Mouse (Mus musculus) cerebellum, adult 2 months (tissue): Measurements from ENCODE around the gene Gm11733. TPM values are rescaled to one million over a fixed set of nuclear protein-coding genes. Genes with fewer than 3 reads are reported as not detected.

Experiments
- DNase-seq, 2 experiments: peaks; one replicate each; pipeline ENCODE4 v3.0.0; 2021
- H3K27ac ChIP-seq: fragments of 200-500 bp; 2 replicates; pipeline ENCODE4 v1.5.1; 2012; ENCODE audit warnings: low read length, control low read depth, inconsistent platforms; ENCODE audit not compliant: insufficient read depth
- H3K27me3 ChIP-seq: fragments of 200-500 bp; 2 replicates; pipeline ENCODE4 v1.6.1; 2012; ENCODE audit warnings: inconsistent platforms, mild to moderate bottlenecking, low read length, moderate library complexity; ENCODE audit not compliant: control insufficient read depth, insufficient read depth
- H3K4me1 ChIP-seq: fragments of 200-500 bp; 2 replicates; pipeline ENCODE4 v1.6.1; 2011; ENCODE audit warnings: low read length; ENCODE audit not compliant: control insufficient read depth, insufficient read depth
- H3K4me3 ChIP-seq: fragments of 200-500 bp; replicated peaks from 2 replicates; pipeline ENCODE3; 2011; ENCODE audit warnings: mild to moderate bottlenecking, low read depth, low read length, control low read depth; ENCODE audit not compliant: insufficient read depth
- CTCF ChIP-seq: fragments of 200-500 bp; IDR thresholded peaks from 2 replicates; pipeline ENCODE4 v1.5.1; 2011; ENCODE audit warnings: low read depth, mild to moderate bottlenecking, control low read depth, low read length, moderate library complexity, borderline replicate concordance; ENCODE audit not compliant: insufficient read depth
- POLR2A ChIP-seq: fragments of 200-500 bp; IDR thresholded peaks from 2 replicates; pipeline ENCODE4 v1.6.1; 2011; ENCODE audit warnings: low read length, control low read depth, borderline replicate concordance; ENCODE audit not compliant: insufficient read depth
- WGBS: fragments of 180-500 bp; shearing (Covaris S2); methylation state at CpG from one replicate; pipeline ENCODE4 v1.1.7; 2018; 5-methylcytosine and 5-hydroxymethylcytosine counted together
- polyA plus RNA-seq: library from polyadenylated mRNA; depleted of rRNA; stranded (reverse); fragments of >200 nt; gene quantifications from 2 replicates; pipeline ENCODE4 v1.2.3, GENCODE M21; 2012; rRNA removed

The Gm11733 gene
- polyA plus RNA-seq = 0.06 and 0.13 TPM in 2 replicates

DNA sequence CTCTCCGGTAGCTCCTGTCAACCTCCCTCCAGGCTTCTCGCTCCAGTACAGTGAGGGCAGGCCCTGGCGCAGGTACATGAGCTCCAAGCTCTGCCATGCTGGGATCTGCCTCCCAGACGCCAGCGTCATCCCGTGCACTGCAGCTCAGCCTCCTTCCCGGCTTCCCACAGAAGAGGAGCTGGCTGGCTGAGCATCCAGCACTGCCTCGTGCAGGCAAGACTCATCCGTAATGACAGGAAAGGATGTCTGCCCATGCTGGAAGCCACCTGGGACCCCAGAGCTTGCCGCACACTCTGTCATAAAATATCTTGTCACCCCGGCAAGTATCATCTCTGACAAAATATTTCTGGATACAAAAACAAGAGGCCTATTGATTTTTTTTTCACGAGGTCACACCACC, at the start of gene Gm11733:
Gm11733 (plus strand) TSS at position 171 of the 400 bp plus-strand sequence.
- Histone ChIP-seq H3K27me3 (no peaks in the 10 kb centered on the region), H3K4me3 (peak within 1 kb of the TSS; percentile 18), H3K4me1 (peaks cover 30% of the 10 kb centered on the region), H3K27ac (peak within 1 kb of the TSS; percentile 54)
- DNase-seq = peak; percentile 80 to 85
- whole genome bisulfite sequencing = 34% methylated on average over 12 of the region's 12 CpGs
- TF ChIP-seq POLR2A (no peak), CTCF (no peak)

DNA sequence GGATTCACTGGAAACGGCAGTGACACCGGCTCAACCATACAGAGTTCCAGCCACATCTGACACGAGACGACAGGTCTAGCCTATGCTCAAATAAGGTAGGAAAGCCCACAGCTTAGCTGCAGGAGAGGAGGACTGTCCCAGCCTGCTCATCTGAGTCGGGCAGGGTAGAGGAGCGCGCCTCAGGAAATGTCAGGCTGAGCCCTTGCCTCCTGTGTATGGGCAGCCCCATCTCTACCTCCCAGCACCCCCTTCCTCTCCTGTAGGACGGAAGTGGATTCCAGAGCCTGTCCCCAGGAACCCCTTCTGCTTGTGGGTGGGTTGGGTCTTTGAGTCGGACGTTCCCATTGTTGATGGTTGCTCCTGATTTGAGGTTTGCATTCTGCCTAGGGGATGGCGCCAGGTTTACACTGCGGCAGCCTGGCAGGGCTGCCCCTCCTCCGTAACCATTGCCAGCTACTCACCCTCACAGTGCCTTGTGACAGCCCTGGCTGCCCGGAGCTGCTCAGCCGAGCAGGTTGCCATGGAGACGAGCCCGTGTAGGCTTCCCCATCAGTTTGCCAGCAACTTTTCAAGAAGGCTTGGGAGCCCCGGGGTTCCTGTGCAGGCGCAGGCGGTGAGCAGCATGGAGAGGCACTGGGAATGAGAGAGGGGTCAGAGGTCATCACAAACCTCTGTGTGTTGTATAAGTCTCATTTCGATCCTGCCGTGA, 47.6 kb upstream of the Gm11733 start:
- Histone ChIP-seq H3K27me3 (no peaks in the 10 kb centered on the region), H3K4me1 (peaks cover 10% of the 10 kb centered on the region), H3K27ac (no peak overlapping the region), H3K4me3 (peak overlapping the region; percentile 6)
- DNase-seq = peak; percentile 73 to 81
- WGBS = 14% methylated on average over 22 of the region's 22 CpGs
- TF ChIP-seq POLR2A (no peak), CTCF (no peak)

DNA sequence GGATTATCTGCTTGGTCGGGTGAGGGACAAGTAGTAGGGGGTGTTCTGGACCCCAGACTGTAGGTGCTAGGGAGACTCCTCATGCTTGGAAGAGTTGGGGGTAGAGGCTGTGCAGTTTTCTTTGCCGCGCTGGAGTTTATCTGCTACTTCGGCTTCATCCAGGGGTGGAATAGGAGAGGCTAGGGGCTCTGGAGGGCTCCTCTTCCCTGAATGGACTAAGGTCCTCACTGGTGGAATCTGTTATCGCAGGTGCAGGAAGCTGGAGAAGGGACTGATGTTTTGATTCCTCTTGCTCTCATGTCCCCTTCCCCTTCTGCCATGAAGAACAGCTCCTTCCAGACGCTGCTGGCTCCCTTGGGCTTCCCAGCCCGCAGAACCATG, 47.1 kb upstream of the Gm11733 start:
- Histone ChIP-seq H3K4me3 (no peak overlapping the region), H3K27me3 (no peaks in the 10 kb centered on the region), H3K27ac (no peak overlapping the region), H3K4me1 (peaks cover 10% of the 10 kb centered on the region)
- WGBS = 47% methylated on average over 7 of the region's 7 CpGs
- DNase-seq = no peak
- no peak for TF ChIP-seq POLR2A
- TF ChIP-seq CTCF = no peak

DNA sequence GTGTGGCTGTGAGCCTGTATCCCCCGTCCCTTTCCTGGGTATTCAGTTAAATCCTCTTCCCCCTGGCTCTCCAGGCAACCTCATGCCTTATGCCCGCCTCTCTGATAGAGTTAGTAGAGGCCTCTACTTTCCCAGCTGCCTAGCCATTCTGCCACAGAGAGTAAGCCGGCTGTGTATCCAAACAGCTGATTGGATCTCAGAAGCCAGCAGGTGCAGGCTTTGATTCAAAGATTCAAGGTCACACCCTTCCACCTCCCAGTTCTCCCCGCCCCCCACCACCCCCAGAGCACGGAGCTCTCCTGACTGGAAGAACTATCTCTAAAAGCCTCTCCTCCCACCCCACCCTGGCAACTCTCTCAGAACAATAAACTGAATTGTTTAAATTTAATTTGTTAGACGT, 45.8 kb upstream of the Gm11733 start:
- H3K27ac ChIP-seq = no peak overlapping the region
- 80% methylated on average over 6 of the region's 6 CpGs for WGBS
- no peak overlapping the region for H3K4me3 ChIP-seq
- TF ChIP-seq CTCF (no peak), POLR2A (no peak)
- no peak for DNase-seq
- no peaks in the 10 kb centered on the region for H3K27me3 ChIP-seq
- peaks cover 10% of the 10 kb centered on the region for H3K4me1 ChIP-seq

DNA sequence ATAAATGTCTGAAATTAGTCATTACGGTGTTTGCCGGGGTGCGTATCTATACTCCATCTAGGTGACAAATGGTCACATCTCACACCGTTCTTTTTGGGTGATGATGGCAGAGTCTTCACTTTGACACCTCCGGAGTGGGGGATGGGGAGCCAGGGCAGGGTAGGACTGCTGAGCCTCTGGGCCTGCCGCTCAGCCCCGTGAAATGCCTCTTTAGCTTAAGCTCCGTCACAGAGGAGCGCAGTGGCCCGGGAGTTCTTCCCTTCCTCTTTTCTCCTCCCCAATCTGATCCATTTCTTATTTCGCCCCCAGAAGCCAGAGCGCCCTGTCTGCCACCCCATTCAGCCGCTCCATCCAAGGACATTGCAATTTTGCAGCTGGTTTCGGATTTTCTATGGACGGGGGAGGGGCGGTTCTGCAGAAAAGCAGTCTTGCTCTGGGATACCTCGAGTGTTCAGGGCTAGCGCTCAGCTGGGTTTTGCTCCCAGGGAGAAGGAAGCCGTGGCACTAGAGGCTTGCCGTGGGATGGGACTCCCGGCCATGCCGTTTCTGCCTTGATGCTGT, 43.2 kb upstream of the Gm11733 start:
- Histone ChIP-seq H3K4me1 (peaks cover 10% of the 10 kb centered on the region), H3K27ac (no peak overlapping the region), H3K27me3 (no peaks in the 10 kb centered on the region), H3K4me3 (no peak overlapping the region)
- WGBS = 49% methylated on average over 22 of the region's 22 CpGs
- TF ChIP-seq CTCF (no peak), POLR2A (no peak)
- no peak for DNase-seq

DNA sequence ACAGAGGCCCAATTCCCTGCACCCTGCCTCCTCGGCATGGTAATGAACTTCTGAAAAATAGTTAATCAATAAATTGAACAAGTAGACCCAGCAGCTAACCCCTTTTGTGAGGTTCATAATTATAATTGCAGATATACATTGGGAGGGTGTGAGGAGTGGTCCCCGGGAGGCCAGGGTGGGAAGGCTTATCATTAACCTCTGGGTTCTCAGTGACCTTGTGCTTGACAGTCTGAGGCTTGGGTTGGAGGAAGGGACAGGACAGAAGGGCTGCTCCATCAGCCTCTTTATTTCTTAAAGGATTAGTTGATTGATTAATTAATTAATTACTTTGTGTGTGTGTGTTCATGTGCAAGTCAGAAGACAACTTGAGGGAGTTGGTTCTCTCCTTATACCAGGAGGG, 40.1 kb upstream of the Gm11733 start:
- Histone ChIP-seq H3K4me3 (no peak overlapping the region), H3K4me1 (no peaks in the 10 kb centered on the region), H3K27ac (no peak overlapping the region), H3K27me3 (no peaks in the 10 kb centered on the region)
- TF ChIP-seq POLR2A (no peak), CTCF (no peak)
- 91% methylated on average over 2 of the region's 2 CpGs for WGBS
- DNase-seq = no peak

DNA sequence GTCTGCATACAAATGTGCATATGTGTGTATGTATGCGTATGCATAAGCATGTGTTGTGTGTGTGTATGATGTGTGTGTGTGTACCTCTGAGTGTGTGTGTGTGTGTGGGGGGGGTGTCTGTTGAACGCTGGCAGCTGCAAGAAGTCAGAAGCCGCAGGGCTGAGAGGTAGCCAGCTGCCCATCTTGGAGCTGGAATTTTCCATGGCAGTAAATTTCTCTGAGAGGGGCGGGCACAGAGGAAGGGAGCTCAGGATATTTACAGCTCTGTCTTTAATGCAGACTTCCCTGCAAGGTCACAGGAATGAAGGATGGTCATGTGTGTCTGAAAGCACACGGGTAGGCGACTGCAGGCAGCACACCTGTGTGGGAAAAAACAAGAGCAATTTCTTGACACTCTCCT, 38.5 kb upstream of the Gm11733 start:
- Histone ChIP-seq H3K4me3 (no peak overlapping the region), H3K27me3 (no peaks in the 10 kb centered on the region), H3K4me1 (no peaks in the 10 kb centered on the region), H3K27ac (no peak overlapping the region)
- no peak for DNase-seq
- TF ChIP-seq POLR2A (no peak), CTCF (no peak)
- WGBS = 63% methylated on average over 6 of the region's 6 CpGs

DNA sequence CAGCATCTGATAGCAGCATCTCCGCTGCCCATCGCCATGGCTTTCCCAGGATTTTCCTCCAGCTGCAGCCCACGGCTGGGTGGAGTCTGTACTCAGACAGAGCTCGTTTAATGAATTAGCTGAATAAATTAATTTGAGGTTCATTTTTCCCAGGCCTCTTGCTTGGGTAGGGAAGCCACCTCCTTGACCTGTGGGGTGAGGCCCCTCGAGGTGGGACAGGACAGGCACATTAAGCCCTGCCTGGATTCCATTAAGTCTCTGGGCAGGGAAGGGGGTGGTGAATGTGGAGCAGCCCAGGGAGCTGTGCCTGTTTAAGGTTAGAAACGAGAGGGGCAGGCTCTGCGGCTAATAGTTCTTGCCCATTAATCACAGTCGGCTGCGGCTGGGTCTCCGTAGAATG, 30.1 kb upstream of the Gm11733 start:
- 67% methylated on average over 10 of the region's 10 CpGs for WGBS
- no peaks in the 10 kb centered on the region for H3K4me1 ChIP-seq

More for the DNA sequence above, 30.1 kb upstream of the Gm11733 start:
- Histone ChIP-seq H3K27me3 (no peaks in the 10 kb centered on the region), H3K27ac (no peak overlapping the region), H3K4me3 (no peak overlapping the region)
- TF ChIP-seq POLR2A (no peak), CTCF (no peak)
- DNase-seq = no peak
